Mouse (Mus musculus): ENCODE results near the gene Map3k11.
A peak's percentile ranks its signal among the peaks of the same experiment; 100 is the strongest.
"Not testable (repeated sequence)": the region's sequence is repeated elsewhere in the genome, so short reads cannot be mapped to it uniquely, and the experiment has no call there.

Map3k11 gene

DNA sequence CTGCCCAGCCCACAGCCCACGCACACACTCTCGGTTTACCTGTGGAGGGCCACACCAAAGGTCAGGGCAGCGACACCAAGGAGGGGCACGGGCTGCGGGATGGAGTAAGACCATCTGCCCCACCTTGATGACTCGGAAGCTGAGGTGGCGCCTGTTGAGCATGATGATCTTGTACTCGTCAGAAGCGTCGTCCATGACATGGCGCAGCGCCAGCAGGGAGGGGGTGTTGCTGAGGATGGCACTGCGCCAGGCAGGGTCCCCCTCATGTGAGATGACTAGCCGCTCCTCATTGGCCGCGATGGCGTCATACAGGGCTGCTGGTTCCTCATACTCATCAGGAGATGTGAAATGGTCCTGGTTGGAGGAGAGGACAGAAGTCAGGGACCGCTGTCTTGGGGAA lies 22.2 kb upstream of the Map3k11 start:
- DNase-seq (ENCODE audit: low read depth), result no peak

DNA sequence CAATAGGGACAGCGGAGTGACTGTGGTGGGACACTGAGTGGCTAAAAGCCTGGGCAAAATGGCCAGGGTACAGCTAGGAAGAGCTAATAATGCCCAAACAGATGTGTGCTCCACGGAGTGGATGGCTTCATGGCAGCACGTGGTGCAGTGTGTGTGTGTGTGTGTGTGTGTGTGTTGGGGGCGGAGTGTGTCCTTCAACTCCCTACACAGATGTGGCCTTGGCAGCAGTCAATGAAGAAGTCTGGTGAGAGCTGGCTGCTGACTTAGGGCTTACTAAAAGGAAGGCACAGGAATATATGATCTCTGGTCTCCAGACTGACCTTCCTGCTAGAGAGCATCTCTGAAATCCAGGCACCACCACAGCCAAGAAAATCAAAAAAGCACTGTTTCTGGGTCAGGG lies 20.2 kb upstream of the Map3k11 start:
- DNase-seq (ENCODE audit: low read depth), result no peak

- DNase-seq (ENCODE audit: low read depth), result no peak
These were observed 8.1 kb upstream of the Map3k11 start for GRCm38 (mm10) chr19:5680432-5680831.

DNA sequence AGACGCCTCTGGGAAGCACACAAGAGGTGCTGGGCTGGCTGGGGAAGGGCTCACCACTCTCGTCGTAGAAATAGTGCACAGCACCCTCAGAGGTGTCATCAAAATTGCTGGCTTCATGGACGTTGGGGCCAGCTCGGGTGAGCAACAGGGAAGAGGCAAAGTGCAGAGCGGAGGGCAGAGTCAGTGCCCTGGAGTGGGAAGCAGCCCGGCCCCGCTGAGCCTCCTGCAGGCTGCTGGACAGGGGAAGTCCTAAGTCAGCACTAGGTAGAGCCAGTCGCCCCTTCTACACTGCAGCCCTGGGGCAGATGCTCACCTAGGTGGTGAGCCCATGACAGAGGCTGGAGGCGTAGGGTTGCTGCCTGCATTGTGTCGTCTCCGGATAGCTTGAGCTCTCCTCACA lies 4.3 kb upstream of the Map3k11 start:
- no peak for DNase-seq (ENCODE audit: low read depth)

DNA sequence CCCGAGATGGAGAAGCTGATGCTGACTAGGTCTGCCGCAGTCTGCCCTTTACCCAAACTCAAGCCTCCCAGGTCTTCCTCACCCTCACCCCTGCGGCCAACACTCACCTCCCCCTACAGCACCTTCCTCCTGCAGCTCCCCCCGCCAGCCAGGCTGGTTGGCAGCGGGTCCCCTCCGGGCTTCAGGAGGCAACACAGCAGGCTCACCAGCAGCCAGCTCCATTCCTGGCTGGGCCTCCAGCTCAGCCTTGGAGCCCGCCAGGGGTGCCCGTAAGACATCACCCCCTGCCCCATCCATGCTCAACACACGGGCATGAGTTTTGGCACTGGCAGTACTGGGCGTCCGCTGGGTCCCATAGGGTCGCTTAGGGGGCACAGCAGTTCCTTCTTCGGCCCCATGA lies 3.6 kb upstream of the Map3k11 start:
- no peak for DNase-seq (ENCODE audit: low read depth)

DNA sequence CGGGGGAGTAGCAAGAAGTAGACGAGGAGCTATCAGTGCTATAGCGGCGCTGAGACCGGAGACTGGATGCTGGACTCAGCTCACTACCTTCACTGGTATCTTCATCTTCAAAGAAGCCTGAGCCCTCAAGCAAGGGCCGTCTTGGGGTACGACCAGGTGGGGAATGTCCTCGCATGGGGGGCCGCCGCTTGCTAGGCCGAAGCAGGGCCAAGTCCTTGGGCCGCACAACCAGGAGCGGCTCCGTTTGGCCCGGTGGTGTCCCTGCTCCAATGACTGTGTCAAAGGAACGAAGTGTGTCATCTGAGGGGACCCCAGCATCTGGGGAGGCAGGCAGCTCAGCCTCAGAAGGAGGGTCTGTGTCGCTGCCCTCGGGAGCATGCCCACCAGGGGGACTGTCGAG lies 3.1 kb upstream of the Map3k11 start:
- no peak for DNase-seq (ENCODE audit: low read depth)

DNA sequence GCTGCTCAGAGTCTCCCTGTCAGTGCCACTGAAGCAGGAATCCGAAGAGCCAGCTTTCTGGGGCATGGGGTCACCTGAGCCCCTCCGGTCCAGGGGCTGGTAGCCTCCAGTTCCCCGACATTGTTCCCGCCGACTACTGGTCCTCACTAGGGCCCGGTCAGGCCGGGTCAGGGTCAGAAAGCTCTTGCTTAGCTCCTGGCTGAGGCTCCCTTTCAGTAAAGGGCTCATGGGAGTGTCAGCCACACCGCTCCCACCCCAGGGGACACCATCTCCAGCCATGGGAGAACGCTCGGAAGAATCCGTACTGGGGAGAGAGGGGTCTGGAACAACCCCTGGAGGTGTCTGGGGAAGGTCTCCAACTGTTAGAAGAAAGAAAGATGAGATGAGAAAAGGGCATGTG lies 2.7 kb upstream of the Map3k11 start:
- DNase-seq (ENCODE audit: low read depth), result no peak

DNA sequence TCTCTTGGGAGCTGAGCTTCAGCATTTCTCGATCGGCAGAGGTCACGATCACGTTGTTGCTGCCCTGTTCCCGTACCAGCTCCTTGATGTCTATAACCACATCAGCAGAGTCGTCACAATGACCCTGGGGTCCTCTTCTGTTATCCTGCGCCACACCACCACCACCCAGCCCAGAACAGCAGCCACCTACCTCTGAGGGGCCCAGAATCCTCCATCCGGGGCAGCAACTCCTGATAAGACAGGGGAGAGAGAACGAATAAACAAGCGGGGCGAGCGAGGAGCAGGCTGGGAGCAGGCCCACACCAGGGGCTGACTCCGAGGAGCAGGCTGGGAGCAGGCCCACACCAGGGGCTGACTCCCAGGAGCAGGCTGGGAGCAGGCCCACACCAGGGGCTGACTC lies 2.1 kb upstream of the Map3k11 start:
- DNase-seq (ENCODE audit: low read depth), result no peak

- not testable (repeated sequence) for DNase-seq (ENCODE audit: low read depth)
These were observed 1.6 kb upstream of the Map3k11 start for GRCm38 (mm10) chr19:5686954-5687353.

DNA sequence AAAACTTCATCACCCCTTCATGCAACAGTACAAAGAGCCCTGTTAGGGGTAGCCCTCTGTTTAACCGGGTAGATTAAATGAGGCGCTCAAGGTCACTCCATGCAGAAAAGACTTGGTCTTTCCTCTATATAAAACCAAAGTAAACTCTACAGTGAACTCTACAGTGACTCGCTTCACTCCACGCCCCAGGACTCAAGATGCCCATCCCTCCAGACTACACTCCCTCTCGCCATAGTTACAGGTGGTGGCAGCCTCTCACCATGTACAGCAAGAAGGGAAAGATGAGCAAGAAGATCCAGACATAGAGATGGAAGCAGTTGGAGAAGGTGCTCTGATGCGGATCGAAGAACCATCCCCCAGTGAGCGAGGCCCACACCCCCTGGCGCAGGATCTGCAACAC lies 804 bp upstream of the Map3k11 start:
- DNase-seq (ENCODE audit: low read depth), result no peak

- DNase-seq (ENCODE audit: low read depth), result no peak
These were observed 516 bp downstream of the Map3k11 start for GRCm38 (mm10) chr19:5689088-5689428.

DNA sequence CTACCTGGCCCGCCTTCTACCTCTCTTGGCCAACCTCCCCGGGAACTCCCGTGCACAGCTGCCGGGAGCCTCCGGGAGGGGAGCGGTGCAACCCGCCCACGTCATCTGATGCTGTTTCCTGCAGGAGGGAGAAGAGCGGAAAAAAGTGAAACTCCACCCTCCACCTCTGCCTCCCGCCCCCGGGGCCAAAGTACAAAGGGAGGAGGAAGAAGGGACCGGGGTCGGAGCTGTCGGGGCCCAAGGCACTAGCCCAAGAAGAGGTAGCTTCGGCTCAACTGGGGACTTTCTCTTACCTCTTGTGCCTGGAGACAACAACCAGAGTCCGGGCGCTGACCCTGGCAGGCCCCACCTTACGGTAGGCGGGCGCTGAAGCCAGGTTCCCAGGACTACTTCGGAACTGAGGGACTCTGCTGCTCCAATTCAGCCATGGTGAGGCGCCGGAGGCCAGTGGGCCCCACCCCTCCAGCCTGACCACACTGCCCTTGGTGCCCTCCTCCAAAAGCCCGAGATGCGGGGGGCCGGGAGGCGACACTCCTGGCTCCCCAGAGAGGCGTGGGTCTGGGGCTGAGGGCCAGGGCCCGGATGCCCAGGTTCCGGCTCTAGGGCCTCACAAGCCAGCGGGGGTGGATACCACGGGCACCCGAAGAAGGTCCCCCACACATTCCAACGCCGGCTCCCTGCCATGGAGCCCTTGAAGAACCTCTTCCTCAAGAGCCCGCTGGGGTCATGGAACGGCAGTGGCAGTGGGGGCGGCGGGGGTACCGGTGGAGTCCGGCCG lies 1.2 kb downstream of the Map3k11 start:
- peak; percentile 90 for DNase-seq (ENCODE audit: low read depth)

DNA sequence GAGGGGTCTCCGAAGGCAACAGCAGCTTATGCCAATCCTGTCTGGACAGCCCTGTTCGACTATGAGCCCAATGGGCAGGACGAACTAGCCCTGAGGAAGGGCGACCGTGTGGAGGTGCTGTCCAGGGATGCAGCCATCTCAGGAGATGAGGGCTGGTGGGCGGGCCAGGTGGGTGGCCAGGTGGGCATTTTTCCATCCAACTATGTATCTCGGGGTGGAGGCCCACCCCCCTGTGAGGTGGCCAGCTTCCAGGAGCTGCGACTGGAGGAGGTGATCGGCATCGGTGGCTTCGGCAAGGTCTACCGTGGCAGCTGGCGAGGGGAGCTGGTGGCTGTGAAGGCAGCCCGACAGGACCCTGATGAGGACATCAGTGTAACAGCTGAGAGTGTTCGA lies 1.8 kb downstream of the Map3k11 start:
- no peak for DNase-seq (ENCODE audit: low read depth)

- no peak for DNase-seq (ENCODE audit: low read depth)
These were observed 3.1 kb downstream of the Map3k11 start for GRCm38 (mm10) chr19:5691601-5692000.

DNA sequence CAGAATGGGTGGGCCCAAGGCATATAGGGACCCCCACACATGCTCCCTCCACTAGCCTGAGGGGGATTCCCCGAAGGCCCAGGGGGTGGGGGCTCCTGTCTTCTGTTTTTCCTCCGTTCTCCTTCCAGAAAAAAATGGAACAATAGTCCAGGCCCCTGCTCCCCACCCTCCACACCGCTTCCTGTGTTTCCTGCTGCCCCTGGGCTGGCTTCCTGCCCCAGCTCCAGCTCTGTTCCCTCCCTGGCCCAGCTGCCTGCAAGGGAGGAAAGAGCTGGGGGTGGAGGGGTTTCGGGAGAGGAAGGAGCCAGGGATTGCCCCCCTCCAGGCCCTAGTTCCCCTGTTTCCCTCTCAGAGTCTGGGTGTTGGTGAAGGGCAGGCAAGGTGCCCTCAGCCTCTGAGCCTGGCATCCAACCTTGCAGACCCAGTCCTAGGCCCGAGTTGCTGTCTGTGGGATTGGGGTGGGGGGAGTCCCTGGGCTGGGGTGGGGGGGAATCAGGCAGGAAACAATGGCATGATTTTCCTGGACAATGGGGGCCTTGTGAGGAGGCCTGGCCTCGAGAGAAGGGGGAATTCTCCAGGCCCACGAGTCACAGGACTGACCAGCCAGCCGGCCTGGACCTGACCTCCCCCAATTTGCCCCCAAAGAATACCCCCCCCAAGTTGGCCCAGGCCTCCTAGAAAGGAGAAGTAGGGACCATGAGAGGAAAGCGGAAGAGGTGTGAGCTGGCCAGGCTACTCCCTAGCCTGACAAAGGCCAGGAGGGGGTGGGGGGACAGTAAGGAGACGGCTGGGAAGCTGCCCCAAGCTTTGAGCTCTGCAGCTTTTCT lies 3.8 kb downstream of the Map3k11 start:
- DNase-seq (ENCODE audit: low read depth), result no peak

DNA sequence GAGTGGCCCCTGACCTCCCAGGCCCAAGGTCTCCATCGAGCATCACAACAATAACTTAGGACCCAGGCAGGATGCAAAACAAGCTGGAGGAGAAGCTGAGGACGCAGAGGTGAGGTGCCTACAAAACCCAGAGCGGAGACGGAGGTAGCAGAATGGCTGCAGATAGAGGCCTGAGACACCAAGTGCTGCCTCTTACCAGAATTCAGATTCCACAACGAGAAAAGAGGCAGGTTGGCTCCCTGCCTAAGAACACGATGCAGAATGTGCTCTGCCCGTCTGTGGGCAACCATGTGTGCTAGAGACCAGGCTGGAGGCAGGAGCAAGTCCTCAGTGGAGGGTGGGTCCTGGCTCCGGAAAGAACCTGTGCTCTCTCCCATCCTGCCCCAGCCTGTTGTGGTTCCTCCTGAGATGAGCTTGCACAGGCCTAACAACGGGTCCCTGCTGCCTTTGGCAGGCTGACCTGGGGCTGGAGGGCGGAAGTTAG lies 4.4 kb downstream of the Map3k11 start:
- no peak for DNase-seq (ENCODE audit: low read depth)

DNA sequence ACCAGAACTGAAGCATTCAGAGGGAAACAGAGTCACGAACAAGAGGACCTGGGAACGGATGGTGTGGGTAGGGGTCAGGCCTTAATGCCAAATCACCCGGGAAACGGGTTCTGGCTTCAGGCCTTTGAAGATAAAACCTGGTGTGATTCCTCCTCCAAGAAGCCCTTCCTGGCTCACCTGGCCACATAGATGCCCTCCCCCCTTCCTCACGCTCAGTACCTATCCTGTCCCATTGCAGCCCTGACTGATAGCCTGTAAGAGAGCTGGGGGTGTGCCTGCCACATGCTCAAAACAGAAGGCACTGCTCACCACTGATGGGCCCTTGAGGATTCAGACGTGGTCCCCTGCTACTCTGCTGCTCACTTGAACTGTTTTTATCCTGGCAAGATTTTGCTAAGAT lies 5.3 kb downstream of the Map3k11 start:
- no peak for DNase-seq (ENCODE audit: low read depth)

GRCm38 (mm10) chr19:5695849-5696462 lies 7.4 kb downstream of the Map3k11 start:
- no peak for DNase-seq (ENCODE audit: low read depth)

DNA sequence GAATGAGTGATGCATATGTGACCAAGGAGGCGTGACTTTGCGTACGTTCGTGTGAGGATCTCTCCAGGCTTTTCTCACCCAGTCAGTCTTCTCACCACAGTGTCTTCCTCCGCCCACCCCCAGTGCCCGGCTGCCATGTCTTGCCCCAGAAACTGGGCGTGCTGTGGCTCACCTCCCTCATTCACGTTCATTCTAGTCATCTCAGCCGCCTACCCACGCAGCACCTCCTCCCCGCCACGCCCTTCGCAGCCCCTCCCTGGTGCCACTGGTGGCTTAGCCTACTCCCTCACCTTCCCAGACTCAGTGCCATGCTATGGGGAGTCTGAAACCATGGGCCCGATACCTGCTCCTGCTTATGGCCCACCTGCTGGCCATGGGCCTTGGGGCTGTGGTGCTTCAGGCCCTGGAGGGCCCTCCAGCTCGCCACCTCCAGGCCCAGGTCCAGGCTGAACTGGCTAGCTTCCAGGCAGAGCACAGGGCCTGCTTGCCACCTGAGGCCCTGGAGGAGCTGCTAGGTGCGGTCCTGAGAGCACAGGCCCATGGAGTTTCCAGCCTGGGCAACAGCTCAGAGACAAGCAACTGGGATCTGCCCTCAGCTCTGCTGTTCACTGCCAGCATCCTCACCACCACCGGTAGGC lies 15.7 kb downstream of the Map3k11 start, which contains the start of gene Kcnk7:
Gene Kcnk7, plus strand, starts transcription at position 205 of the 638 bp plus-strand sequence.
- no peak for DNase-seq (ENCODE audit: low read depth)

- no peak for DNase-seq (ENCODE audit: low read depth)
These were observed 16.4 kb downstream of the Map3k11 start for GRCm38 (mm10) chr19:5704801-5705571.

- no peak for DNase-seq (ENCODE audit: low read depth)
These were observed 21.5 kb downstream of the Map3k11 start for GRCm38 (mm10) chr19:5710068-5710467.

DNA sequence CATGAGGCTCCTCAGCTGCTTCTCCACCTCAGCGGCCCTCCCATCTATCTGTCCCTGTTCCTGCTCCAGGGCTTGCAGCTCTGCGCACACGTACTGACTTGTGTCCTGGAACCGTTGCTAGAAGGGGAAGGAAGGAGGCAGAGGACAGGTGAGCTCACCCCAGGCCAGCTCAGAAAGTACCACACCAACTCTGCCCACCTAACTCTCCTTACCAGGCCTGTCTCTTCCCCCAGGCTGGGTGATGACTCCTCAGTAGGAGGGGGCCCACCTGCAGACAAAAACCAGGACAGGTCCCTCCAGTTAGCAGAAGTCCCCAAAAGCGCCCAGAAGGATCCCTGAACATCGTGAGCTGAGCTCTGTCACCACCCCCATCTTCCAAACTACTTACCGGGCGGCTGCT lies 22.0 kb downstream of the Map3k11 start:
- no peak for DNase-seq (ENCODE audit: low read depth)
